Mouse (Mus musculus) liver, embryonic 15.5 days (tissue): ENCODE data around the gene Dgkg. TPM values are rescaled to one million over a fixed set of nuclear protein-coding genes. Genes with fewer than 3 reads are reported as not detected.

Source experiments
- ATAC-seq: fragments of 200-750 bp; cut with Nextera tagmentation; 2 replicates; pipeline ENCODE4 v1.8.0; 2017; ENCODE audit warnings: moderate number of reproducible peaks, mild to moderate bottlenecking, moderate library complexity; ENCODE audit not compliant: insufficient read depth
- H3K27ac ChIP-seq: fragments of 300-500 bp; sonication (generic); replicated peaks from 2 replicates; pipeline ENCODE4 v1.5.1; 2015; ENCODE audit warnings: mild to moderate bottlenecking, inconsistent platforms
- H3K27me3 ChIP-seq: fragments of 300-500 bp; sonication (generic); 2 replicates; pipeline ENCODE4 v1.6.1; 2015; ENCODE audit warnings: mild to moderate bottlenecking, inconsistent platforms
- H3K36me3 ChIP-seq: fragments of 300-500 bp; sonication (generic); replicated peaks from 2 replicates; pipeline ENCODE4 v1.6.1; 2015; ENCODE audit warnings: moderate library complexity, mild to moderate bottlenecking, inconsistent platforms
- H3K4me1 ChIP-seq: fragments of 300-500 bp; sonication (generic); replicated peaks from 2 replicates; pipeline ENCODE4 v1.6.1; 2015; ENCODE audit warnings: inconsistent platforms
- H3K4me2 ChIP-seq: fragments of 300-500 bp; sonication (generic); 2 replicates; pipeline ENCODE4 v1.6.1; 2015; ENCODE audit warnings: moderate library complexity, mild to moderate bottlenecking, inconsistent platforms
- H3K4me3 ChIP-seq: fragments of 300-500 bp; sonication (generic); replicated peaks from 2 replicates; pipeline ENCODE4 v1.5.1; 2015; ENCODE audit warnings: mild to moderate bottlenecking, inconsistent platforms
- H3K9ac ChIP-seq: fragments of 300-500 bp; sonication (generic); 2 replicates; pipeline ENCODE4 v1.6.1; 2015; ENCODE audit warnings: moderate library complexity, mild to moderate bottlenecking, inconsistent platforms
- H3K9me3 ChIP-seq: fragments of 300-500 bp; sonication (generic); replicated peaks from 2 replicates; pipeline ENCODE4 v1.6.1; 2016; ENCODE audit warnings: inconsistent platforms
- WGBS: fragments of 180-500 bp; shearing (Covaris S2); methylation state at CpG from one replicate; pipeline ENCODE4 v1.1.7; 2015; ENCODE audit warnings: mixed read lengths; ENCODE audit not compliant: insufficient replicate concordance; 5-methylcytosine and 5-hydroxymethylcytosine counted together
- polyA plus RNA-seq: library from polyadenylated mRNA; unstranded; fragments of >200 nt; fragmentation: Nextera tagmentation; extraction: Ambion mirVana; gene quantifications from 2 replicates; pipeline ENCODE4 v1.2.1, GENCODE M21; 2015

The Dgkg gene
- polyA plus RNA-seq, 1 experiment from 2014 or later: 1.3 TPM

DNA sequence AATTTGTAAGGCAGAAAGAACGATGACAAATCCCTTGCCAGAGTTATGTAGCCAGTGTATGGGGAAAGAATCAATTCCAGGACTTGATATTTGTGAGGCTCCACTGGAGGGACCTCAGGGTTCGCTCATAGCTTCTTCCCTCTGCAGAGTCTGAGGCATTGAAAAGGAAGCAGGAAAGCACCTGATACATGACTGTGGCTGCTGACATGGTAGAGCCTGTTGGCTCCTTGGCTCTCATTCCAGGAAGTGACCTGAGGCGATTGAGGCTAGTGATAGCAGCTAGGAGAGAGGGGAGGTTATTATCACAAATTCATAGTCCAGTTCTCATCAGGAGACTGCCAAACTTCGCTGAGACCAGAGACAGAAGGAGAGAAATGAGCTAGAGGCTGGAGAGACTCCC is 17.1 kb upstream of the Dgkg start:
- Histone ChIP-seq H3K36me3 (no peaks in the 10 kb centered on the region), H3K9me3 (no peaks in the 10 kb centered on the region), H3K4me1 (no peaks in the 10 kb centered on the region), H3K27ac (no peak overlapping the region), H3K9ac (no peak overlapping the region), H3K4me3 (no peak overlapping the region), H3K27me3 (no peaks in the 10 kb centered on the region), H3K4me2 (no peak overlapping the region)
- 44% methylated on average over 4 of the region's 4 CpGs for WGBS
- ATAC-seq: no peak

DNA sequence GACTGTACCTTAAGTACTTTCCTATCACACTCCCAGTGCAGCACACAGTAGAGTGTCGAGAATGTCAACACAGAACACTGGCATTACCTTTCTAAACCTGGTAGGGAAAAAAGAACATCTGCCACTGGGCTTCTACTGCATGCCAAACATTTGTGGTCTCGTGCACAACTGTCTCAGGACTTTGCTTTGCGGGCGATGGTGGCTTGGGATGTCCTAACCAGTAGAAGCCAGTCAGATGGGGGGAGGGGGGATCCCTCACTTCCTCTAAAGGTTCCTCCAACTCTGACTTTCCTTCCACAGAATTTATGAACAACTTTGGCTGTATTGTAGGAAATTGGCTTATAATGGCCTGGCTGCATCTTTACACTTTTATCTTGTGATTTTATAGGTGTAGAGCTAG is 7.0 kb upstream of the Dgkg start:
- ATAC-seq: no peak
- H3K27me3 ChIP-seq: no peaks in the 10 kb centered on the region
- no peaks in the 10 kb centered on the region for H3K36me3 ChIP-seq
- no peaks in the 10 kb centered on the region for H3K9me3 ChIP-seq
- H3K27ac ChIP-seq: no peak overlapping the region
- no peak overlapping the region for H3K4me3 ChIP-seq
- 35% methylated on average over 4 of the region's 4 CpGs for WGBS
- H3K4me1 ChIP-seq: no peaks in the 10 kb centered on the region
- no peak overlapping the region for H3K9ac ChIP-seq
- no peak overlapping the region for H3K4me2 ChIP-seq

DNA sequence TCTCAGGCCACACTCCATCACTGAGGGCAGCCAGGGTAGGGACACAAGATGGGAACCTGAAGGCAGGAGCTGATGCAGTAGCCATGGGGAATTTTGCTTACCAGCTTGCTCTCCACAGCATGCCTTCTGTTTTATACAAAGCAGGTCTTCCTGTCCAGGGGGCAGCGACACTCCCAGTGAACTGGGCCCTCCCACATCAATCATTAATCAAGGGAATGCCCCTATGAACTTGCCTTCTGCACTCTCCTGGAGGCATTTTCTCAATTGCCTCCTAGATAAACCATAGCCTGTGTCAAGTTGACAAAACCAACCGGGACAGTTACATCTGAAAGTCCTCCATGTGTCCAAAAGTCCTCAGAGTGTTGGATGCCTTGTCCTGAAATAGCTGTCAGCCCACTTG is 6.1 kb upstream of the Dgkg start:
- H3K4me1 ChIP-seq: no peaks in the 10 kb centered on the region
- H3K4me3 ChIP-seq: no peak overlapping the region
- no peaks in the 10 kb centered on the region for H3K36me3 ChIP-seq
- no peak overlapping the region for H3K9ac ChIP-seq
- H3K27ac ChIP-seq: no peak overlapping the region
- no peak for ATAC-seq
- H3K9me3 ChIP-seq: no peaks in the 10 kb centered on the region
- 38% methylated on average over 2 of the region's 2 CpGs for WGBS
- H3K27me3 ChIP-seq: peaks cover 5% of the 10 kb centered on the region; the same call in 1 of the 2 replicates
- H3K4me2 ChIP-seq: no peak overlapping the region; the same call in 1 of the 2 replicates

DNA sequence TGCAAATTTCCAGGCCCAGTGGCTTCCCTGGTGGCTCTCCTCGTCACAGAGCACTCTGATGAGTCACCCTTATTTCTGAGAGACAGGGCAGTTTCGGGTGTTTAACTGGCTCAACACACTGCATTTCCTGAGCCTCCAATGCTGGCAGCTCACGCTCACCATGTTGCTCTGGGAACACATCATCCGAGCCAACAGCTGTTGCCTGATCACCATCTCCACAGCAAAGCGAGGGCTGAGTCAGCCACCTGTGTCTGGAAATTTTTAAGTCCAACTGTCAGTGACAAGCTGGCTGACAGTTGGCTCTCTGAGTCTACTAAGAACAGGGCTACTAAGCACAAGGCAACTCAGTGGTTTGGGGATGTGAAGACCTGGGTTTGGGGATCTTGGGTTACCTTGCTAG is 4.1 kb upstream of the Dgkg start:
- no peaks in the 10 kb centered on the region for H3K36me3 ChIP-seq
- no peak for ATAC-seq
- no peak overlapping the region for H3K9ac ChIP-seq
- H3K27ac ChIP-seq: no peak overlapping the region
- no peaks in the 10 kb centered on the region for H3K9me3 ChIP-seq
- H3K4me1 ChIP-seq: peaks cover 5% of the 10 kb centered on the region; the same call in 1 of the 2 replicates
- WGBS: 31% methylated on average over 5 of the region's 5 CpGs
- peaks cover 26% of the 10 kb centered on the region for H3K27me3 ChIP-seq
- no peak overlapping the region for H3K4me2 ChIP-seq
- no peak overlapping the region for H3K4me3 ChIP-seq

DNA sequence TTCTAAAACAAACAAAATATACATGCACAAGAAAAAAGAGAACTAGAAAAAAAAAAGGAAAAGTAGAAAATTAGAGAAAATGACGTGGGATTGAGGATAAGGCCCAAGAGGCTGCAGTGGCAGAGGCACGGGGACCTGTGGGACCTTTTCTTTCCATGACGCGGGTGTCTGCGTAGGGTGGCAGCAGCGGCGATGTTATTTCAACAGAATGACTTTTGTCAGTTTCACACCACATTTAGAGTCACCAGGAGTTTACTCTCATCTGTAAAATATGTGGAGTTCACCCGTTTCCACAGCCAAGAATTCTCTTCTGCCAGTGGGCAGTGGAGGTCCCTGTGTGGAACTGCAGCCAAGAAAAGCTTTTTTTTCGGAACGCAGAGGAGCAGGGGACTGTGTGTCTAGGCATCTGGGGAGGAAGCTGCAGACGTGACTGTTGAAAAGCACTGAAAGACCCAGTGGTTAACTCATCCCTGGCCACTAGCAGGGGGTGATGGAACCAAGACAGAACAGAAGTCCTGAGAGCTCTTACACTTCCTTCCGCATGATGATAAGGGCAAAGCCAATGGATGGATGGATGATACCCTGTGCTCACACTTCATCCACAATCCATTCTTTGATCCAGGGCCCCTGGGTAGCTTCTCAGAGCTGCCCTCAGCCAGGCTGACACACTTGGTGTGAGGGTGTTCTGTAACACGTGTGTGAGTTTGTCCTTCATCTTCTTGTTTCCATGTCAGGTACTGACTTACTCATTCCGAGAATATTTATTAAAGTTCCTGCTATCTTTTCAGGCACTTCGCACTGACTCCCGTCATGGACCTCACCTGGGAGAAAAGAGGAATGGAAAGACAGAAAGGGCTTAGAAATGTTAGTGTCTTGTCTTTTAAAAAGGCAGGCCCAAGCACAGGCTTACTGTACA is 1.1 kb upstream of the Dgkg start:
- no peak for ATAC-seq
- Histone ChIP-seq H3K4me1 (peaks cover 5% of the 10 kb centered on the region; the same call in 1 of the 2 replicates), H3K9ac (no peak overlapping the region), H3K4me3 (no peak overlapping the region), H3K4me2 (no peak overlapping the region), H3K9me3 (no peaks in the 10 kb centered on the region), H3K36me3 (no peaks in the 10 kb centered on the region), H3K27ac (no peak overlapping the region), H3K27me3 (peaks cover 31% of the 10 kb centered on the region)
- 57% methylated on average over 16 of the region's 16 CpGs for WGBS

DNA sequence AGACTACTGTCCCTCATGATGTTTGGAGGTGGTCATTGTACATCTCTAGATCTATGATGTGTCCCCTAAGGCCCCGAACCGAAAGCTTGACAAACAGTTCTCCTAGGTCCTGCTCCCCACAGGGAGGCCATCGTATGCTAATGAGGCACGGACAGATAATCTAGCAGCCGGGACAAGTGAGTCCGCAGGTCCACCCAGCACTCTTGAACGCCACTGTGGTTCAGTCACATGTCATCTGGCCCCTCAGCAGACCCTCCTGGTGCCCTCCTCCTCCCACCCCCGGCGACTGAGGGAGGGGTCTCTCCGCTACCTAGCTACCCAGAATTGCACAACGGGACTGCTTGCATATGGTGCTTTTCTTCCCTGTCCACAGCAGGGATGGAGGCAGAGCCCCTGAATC is 1.2 kb downstream of the Dgkg start:
- peaks cover 31% of the 10 kb centered on the region for H3K27me3 ChIP-seq
- H3K4me3 ChIP-seq: peak overlapping the region; percentile 44
- no peak overlapping the region for H3K9ac ChIP-seq
- peak overlapping the region; percentile 59 for H3K4me2 ChIP-seq
- 9% methylated on average over 11 of the region's 11 CpGs for WGBS
- ATAC-seq: no peak
- H3K4me1 ChIP-seq: peaks cover 5% of the 10 kb centered on the region; the same call in 1 of the 2 replicates
- H3K9me3 ChIP-seq: no peaks in the 10 kb centered on the region
- H3K36me3 ChIP-seq: no peaks in the 10 kb centered on the region
- peak overlapping the region; percentile 55; the same call in 1 of the 2 replicates for H3K27ac ChIP-seq

DNA sequence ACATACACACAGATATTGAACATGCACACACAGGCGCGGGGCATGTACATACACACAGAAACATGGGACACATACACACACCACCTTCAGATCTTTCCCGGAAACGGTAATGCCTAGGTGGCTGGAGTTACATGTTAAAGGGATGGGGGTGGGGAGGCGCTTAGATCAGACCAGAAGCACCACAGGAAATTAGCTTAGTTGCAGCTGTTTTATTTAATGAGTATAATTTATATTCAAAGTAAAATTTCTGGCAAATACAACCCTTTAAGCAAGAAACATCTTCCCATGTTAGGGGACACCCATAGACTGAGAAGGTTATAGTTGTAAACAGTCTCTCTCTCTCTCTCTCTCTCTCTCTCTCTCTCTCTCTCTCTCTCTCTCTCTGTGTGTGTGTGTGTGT is 1.8 kb downstream of the Dgkg start:
- Histone ChIP-seq H3K9me3 (no peaks in the 10 kb centered on the region), H3K27ac (0 out of 2 replicates have a peak overlapping the region, but pooled peaks have one; percentile 42), H3K36me3 (no peaks in the 10 kb centered on the region), H3K9ac (no peak overlapping the region), H3K4me1 (peaks cover 5% of the 10 kb centered on the region; the same call in 1 of the 2 replicates), H3K4me2 (peak overlapping the region; percentile 59; the same call in 1 of the 2 replicates), H3K4me3 (0 out of 2 replicates have a peak overlapping the region, but pooled peaks have one; percentile 44), H3K27me3 (peaks cover 31% of the 10 kb centered on the region)
- no peak for ATAC-seq
- WGBS: 33% methylated on average over 5 of the region's 5 CpGs

DNA sequence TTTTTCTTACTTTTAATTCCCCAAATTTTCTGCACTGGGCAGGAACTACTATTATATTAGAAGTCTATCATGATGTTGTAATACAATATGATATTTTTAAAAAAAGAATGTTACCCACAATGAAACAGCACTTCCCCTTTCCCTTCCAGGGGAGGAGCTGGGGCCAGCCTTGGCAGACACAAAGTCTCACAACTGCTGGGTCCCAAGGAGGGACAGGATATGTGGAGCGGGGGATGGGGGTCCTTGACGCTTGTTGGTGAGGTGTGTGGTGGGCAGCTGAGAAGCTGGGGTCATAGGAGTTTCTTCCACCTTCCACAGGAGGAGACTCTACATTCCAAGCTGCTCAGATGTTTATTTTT is 2.6 kb downstream of the Dgkg start:
- 7% methylated on average over 2 of the region's 2 CpGs for WGBS
- H3K4me2 ChIP-seq: no peak overlapping the region
- H3K4me3 ChIP-seq: no peak overlapping the region
- no peak overlapping the region for H3K27ac ChIP-seq
- H3K9ac ChIP-seq: no peak overlapping the region
- no peaks in the 10 kb centered on the region for H3K36me3 ChIP-seq
- no peak for ATAC-seq
- H3K27me3 ChIP-seq: peaks cover 31% of the 10 kb centered on the region
- H3K9me3 ChIP-seq: no peaks in the 10 kb centered on the region
- H3K4me1 ChIP-seq: peaks cover 5% of the 10 kb centered on the region; the same call in 1 of the 2 replicates

DNA sequence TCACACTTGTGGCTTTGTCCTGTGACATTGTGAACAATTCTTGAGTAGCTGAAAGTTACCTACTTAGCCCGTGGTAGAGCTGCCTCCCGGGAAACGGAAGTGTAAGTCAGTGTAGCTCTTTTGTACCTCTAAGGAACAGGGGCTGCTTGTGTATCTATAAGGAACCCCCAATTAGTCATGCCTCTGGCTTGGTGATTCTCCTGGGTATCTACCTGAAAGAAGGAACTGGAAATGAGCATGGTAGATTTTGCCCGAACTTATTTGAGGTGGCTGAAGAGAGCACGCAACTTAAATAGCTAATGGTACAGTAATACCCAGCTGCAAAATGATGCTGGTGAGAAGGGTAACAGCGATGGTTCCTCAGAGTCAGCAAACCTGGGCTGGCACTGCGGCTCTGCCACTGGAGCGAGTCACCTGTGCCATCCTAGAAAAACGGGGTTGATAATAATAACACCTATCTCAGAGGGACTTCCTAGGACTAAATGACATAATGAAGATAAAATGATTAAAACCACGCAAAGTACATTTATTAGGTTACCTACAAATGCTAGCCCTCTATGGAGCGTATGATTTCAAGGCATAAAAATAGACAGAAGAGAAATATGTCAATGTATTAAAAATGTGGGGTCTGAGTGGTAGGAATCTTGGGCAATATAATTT is 3.1 kb downstream of the Dgkg start:
- WGBS: 46% methylated on average over 11 of the region's 11 CpGs
- H3K27ac ChIP-seq: no peak overlapping the region
- H3K4me1 ChIP-seq: peaks cover 5% of the 10 kb centered on the region; the same call in 1 of the 2 replicates
- no peak for ATAC-seq
- no peak overlapping the region for H3K9ac ChIP-seq
- H3K27me3 ChIP-seq: peaks cover 31% of the 10 kb centered on the region
- H3K9me3 ChIP-seq: no peaks in the 10 kb centered on the region
- no peak overlapping the region for H3K4me2 ChIP-seq
- H3K36me3 ChIP-seq: no peaks in the 10 kb centered on the region
- H3K4me3 ChIP-seq: no peak overlapping the region

DNA sequence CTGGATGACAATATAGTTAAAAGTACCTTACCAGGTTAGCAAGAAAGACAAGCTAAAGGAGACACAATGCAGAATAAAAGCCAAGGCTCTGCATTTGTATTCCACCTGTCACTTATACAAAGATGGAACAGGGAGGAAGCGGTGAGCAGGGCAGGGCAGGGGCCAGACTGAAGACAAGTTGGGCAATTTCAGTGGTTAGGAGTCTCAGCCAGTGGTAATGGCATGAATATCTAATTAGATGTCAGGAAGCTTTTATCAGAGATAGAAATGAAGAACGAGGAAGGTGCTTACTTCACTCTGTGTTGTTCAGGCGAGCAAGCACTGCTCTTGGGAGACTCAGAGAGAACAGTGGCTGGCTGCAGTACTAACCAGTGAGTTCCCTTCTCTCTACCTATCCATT is 5.8 kb downstream of the Dgkg start:
- ATAC-seq: no peak
- Histone ChIP-seq H3K4me2 (no peak overlapping the region), H3K9ac (no peak overlapping the region), H3K4me3 (no peak overlapping the region), H3K27ac (no peak overlapping the region), H3K36me3 (no peaks in the 10 kb centered on the region), H3K4me1 (no peaks in the 10 kb centered on the region), H3K9me3 (no peaks in the 10 kb centered on the region), H3K27me3 (peaks cover 7% of the 10 kb centered on the region)
- 22% methylated on average over 3 of the region's 3 CpGs for WGBS

DNA sequence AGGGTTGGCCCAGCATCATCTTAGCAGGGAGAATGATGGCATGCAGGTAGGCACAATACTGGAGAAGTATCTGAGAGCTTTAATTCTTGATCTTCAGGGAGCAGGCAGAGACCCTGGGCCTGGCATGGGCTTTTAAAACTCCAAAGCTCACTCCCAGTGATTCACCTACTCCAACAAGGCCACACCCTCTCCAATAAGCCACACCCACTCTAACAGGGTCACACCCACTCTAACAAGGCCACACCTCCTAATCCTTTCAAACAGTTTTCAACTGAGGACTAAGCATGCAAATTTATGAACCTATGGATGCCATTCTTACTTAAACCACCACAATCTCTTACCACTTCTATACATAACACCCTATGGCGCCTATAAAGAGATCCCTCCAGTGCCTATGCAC is 11.8 kb downstream of the Dgkg start:
- 59% methylated on average over 1 of the region's 1 CpGs for WGBS
- H3K36me3 ChIP-seq: no peaks in the 10 kb centered on the region

More for the DNA sequence above, 11.8 kb downstream of the Dgkg start:
- H3K27me3 ChIP-seq: no peaks in the 10 kb centered on the region
- H3K9me3 ChIP-seq: no peaks in the 10 kb centered on the region
- no peaks in the 10 kb centered on the region for H3K4me1 ChIP-seq
- no peak overlapping the region for H3K4me2 ChIP-seq
- no peak for ATAC-seq
- no peak overlapping the region for H3K9ac ChIP-seq
- H3K27ac ChIP-seq: no peak overlapping the region
- H3K4me3 ChIP-seq: no peak overlapping the region
